Mouse (Mus musculus) bone marrow macrophage, adult 2 months (primary cell): Measurements from ENCODE around the gene Matk. TPM values are rescaled to one million over a fixed set of nuclear protein-coding genes. Genes with fewer than 3 reads are reported as not detected.

Experiments used
- H3K27ac ChIP-seq: 2 replicates; pipeline ENCODE4 v1.5.1; 2012; ENCODE audit warnings: low read depth, low read length; ENCODE audit not compliant: insufficient read depth
- H3K4me1 ChIP-seq: 2 replicates; pipeline ENCODE4 v1.6.1; 2012; ENCODE audit warnings: low read length; ENCODE audit not compliant: control insufficient read depth, insufficient read depth
- H3K4me3 ChIP-seq: 2 replicates; pipeline ENCODE4 v1.5.1; 2012; ENCODE audit warnings: mild to moderate bottlenecking, low read length, moderate library complexity; ENCODE audit not compliant: insufficient read depth
- CTCF ChIP-seq: IDR thresholded peaks from 2 replicates; pipeline ENCODE4 v1.5.1; 2012; ENCODE audit warnings: low read depth, mild to moderate bottlenecking, low read length, moderate library complexity
- POLR2A ChIP-seq: IDR thresholded peaks from 2 replicates; pipeline ENCODE4 v1.6.1; 2012; ENCODE audit warnings: mild to moderate bottlenecking, low read depth, low read length, borderline replicate concordance
- polyA plus RNA-seq: library from polyadenylated mRNA; stranded (reverse); fragments of >200 nt; gene quantifications from 2 replicates; pipeline ENCODE4 v1.2.4, GENCODE M21; 2012; ENCODE audit not compliant: missing spikeins, insufficient read depth, insufficient read length

Gene Matk
- polyA plus RNA-seq, 1 experiment, result 10.8 TPM

DNA sequence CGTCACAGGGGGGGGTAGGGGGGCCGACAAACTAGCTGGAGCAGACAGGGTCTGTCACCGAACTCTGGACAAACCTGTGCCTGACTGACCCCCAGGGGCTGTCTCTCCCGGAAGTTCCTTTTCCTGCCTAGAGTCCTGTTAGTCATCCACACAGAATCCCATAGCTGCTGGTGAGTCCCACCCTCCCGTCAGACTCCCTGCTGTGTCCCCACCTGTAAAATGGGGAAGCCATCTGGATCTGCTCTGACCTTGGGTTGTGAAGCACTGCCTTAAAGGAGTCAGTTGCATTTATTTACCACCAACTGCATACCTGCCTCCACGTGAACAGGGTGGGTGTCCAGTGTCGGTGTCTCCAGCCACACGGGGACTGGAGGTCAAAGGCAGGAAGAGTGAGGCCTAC is 41.7 kb downstream of the Matk start:
- Histone ChIP-seq H3K4me1 (peaks cover 55% of the 10 kb centered on the region), H3K27ac (no peak overlapping the region), H3K4me3 (peak overlapping the region; percentile 94)
- TF ChIP-seq POLR2A, result no peak
- TF ChIP-seq CTCF, result no peak

DNA sequence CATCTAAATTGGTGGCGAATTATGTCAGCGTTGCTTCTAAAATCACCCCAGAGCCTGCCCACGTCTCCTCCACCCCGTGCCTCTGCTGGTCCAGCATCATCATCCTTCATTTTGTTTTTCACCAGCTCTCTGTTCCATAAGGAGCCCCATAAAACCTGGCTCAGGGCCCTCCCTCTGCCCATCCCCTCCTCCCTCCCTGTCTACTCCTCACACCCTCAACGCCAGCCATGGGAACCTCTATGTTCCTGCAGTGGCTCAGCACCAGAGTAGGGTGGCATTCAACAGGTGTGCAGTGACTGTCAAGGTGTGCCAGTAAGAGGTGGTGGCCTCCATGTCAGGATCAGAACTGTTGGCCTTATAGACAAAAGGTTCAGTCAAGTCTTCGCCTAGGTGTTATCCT is 42.5 kb downstream of the Matk start:
- Histone ChIP-seq H3K4me1 (peaks cover 62% of the 10 kb centered on the region), H3K4me3 (peak overlapping the region; percentile 94; the same call in 1 of the 2 replicates), H3K27ac (no peak overlapping the region)
- TF ChIP-seq CTCF (no peak), POLR2A (no peak)

DNA sequence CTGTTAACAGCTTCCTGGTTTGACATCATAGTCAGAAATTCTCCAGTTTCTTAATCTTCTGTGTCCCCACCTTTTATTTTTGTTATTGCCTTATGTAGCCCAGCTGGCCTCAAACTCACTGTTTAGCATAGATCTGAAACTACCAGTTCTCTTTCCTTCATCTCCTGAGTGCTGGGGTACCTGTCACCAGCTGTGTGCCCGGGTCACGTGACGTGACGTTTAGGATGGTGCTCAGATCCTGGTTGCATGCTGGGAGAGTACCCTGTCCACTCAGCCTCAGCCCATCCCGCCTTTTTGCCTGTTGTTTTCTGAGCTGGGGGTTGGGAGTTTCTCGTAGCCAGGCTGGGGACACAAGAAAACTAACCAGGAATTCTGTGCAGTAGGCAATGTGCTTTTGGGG is 44.5 kb downstream of the Matk start:
- H3K4me1 ChIP-seq, result peaks cover 67% of the 10 kb centered on the region
- peak overlapping the region; percentile 94 for H3K27ac ChIP-seq
- peak overlapping the region; percentile 44 for H3K4me3 ChIP-seq
- TF ChIP-seq CTCF (no peak), POLR2A (no peak)

DNA sequence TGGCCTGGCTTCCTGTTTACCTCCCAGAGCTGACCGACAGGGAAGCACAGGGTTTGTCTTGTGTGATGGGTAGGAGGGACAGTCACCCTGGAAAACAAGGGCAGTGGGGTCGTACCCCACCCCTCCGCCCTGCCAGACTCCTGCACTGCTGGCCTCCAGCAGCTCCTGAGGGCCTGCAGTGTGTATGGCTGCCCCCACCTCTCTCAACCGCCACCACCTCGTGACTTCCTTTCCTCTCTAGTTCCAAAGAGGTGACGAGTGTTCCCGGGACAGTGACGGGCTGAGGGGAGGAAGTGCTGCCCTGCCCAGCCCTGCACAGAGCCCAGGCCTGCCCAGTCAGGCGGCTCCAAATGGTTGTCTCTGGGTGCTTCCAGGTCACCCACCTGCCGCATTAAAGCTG is 45.1 kb downstream of the Matk start:
- peak overlapping the region; percentile 44 for H3K4me3 ChIP-seq
- TF ChIP-seq CTCF, result no peak
- 0 out of 2 replicates have a peak, but pooled peaks have one; percentile 28 for TF ChIP-seq POLR2A
- H3K4me1 ChIP-seq, result peaks cover 72% of the 10 kb centered on the region
- peak overlapping the region; percentile 94 for H3K27ac ChIP-seq

DNA sequence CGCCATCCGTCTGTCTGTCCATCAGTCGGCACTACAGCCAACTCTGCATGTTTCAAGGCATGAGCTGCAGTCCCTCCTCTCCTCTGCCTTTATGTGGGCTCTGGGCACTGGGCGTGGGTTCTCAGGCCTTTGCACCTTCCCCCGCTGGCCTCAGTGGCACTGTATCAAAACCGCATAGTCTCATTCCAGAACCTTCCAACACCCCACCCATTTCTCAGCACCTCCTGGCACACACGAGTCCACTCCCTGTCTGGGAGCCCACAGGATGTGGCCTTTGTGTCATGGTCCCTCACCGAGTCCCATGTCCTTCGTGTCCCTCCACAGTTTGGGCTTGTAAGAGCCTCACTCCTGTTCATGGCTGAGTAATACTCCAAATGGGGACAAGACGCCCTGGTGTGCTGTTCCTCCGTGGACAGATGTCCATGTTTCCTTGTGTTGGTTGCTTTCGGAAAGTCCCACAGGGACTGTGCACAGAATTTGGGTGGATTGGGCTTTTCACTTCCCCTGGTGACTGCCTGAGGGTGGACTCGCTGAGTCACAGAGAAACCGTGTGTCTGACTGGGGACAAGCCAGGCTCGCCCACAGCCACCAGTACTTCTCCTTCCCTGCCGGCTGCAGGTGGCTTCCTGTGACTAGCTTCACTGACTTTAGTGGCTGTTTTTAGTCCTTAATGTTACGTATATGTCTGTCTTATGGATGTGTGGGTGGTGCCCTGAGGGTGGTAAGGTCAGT is 45.8 kb downstream of the Matk start:
- Histone ChIP-seq H3K27ac (peak overlapping the region; percentile 94), H3K4me1 (peaks cover 79% of the 10 kb centered on the region), H3K4me3 (peak overlapping the region; percentile 44)
- no peak for TF ChIP-seq POLR2A
- no peak for TF ChIP-seq CTCF

DNA sequence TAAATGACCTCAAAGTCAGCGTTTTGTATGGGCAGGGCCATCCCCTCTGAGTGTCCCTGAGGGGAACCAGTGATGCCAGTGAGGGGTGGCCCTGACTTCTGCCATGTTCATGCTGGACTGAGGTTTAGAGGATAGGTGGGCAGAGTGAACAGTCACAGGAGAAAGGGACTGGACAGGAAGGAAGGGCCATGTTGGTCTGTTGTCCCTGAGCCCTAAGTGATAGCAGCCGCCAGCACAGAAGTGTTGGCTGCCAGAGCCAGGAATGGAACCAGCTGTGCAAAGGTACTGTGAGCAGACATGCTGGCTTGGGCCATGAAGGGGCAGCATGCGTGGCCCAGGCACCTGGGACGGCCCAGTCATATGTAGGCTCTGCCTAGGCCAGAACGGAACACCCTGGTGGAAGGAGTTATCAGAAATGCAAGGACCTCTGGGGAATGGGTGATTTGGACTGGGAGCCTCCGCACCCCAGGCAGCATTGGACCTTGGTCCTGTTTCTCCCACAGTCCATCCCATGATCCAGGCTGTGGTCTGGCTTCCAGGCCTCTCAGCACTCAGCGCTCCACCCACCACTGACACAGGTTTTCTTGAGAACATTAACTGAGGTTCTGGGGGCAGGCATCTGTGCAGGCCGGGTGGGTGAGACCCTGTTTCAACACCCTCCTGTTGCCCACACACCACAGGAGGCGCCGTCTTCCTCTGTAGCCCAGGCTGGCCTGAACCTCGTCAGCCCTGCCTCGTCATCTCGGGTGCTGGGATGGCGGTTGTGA is 47.0 kb downstream of the Matk start:
- Histone ChIP-seq H3K27ac (peak overlapping the region; percentile 94), H3K4me1 (peaks cover 84% of the 10 kb centered on the region), H3K4me3 (no peak overlapping the region)
- no peak for TF ChIP-seq POLR2A
- TF ChIP-seq CTCF, result no peak

DNA sequence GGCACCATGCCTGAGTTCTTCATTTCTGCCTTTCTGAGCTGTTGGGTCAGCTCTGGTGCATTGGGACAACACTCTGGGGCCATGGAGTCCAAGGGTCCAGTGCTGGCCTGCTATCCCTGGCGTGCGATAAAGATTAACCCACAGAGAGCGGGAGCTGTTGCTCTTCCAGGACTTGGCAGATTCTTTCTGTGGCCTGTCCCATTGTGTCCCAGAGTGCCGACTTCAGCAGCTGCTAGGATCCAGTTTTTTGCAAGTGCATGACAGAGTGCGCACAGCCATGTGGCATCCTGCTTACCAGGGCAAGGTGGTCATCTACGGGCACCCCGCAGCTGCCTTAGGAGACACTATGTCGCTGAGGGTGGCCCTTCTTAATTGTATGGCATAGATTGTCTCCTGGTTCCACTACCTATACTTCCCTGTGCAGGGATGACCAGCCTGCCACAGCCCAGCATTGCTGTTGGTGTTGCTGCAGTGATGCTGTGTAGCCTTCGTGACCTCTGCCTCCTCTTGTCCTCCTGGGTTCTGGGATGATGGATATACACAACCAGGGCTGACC is 47.7 kb downstream of the Matk start:
- peak overlapping the region; percentile 94 for H3K27ac ChIP-seq
- no peak for TF ChIP-seq POLR2A
- no peak for TF ChIP-seq CTCF
- no peak overlapping the region for H3K4me3 ChIP-seq
- H3K4me1 ChIP-seq, result peaks cover 81% of the 10 kb centered on the region

DNA sequence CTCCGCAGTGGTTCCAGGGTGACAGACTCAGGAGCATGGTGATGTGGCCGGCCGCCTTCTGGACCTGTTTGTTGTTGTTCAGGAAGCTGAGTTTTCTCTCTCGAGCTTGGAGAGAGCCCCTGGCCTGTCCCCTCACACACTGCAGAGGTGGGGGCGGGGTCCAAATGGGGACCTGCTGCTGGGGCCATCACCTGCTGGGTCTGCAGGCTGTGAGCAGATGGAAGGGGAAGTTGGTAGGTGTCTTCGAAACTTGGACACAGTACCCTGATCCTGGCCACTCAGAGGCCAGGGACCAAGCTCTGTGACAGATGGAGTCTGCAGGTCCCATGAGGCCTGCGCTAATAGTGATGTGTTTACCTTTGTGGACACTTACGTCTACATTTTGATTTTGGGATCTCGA is 48.6 kb downstream of the Matk start:
- peaks cover 73% of the 10 kb centered on the region for H3K4me1 ChIP-seq
- no peak for TF ChIP-seq CTCF
- TF ChIP-seq POLR2A, result no peak
- H3K4me3 ChIP-seq, result no peak overlapping the region
- H3K27ac ChIP-seq, result no peak overlapping the region

DNA sequence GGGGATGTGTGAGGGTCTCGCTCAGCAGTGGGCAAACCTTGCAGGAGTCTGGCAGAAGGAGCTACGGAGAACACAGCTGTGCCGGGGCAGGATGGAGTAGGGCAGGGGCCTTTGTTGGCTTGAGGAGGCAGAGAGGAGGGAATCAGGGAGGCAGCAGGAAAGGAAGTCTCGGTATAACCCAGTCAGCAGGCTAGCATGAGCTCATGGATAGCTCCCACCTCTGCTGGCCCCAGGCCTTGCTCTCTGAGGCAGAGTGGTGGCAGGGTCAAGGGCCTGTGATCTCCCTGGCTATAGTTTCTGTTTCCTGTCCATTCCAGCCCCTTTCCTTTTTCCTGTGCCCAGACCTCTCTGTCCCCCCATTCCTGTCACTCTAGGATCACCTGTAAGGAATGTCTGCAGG is 49.6 kb downstream of the Matk start:
- Histone ChIP-seq H3K27ac (0 out of 2 replicates have a peak overlapping the region, but pooled peaks have one; percentile 24), H3K4me1 (peaks cover 64% of the 10 kb centered on the region), H3K4me3 (0 out of 2 replicates have a peak overlapping the region, but pooled peaks have one; percentile 4)
- TF ChIP-seq POLR2A (no peak), CTCF (no peak)
